Mouse (Mus musculus) MEL (cell line): ENCODE results near the gene Abca7.

ENCODE experiments used
- CTCF ChIP-seq, 3 experiments: IDR thresholded peaks in 2 of 3; conservative IDR thresholded peaks in 1 of 3; 2 replicates each; pipeline ENCODE4 v1.5.1; 2011 to 2012; ENCODE audit warnings: low read length in 3 of 3, low read depth in 2 of 3, mild to moderate bottlenecking in 2 of 3, improper control_type of control experiment in 1 of 3, inconsistent platforms in 1 of 3, mixed read lengths in 1 of 3, moderate library complexity in 1 of 3; ENCODE audit not compliant: control insufficient read depth in 1 of 3, insufficient read depth in 1 of 3, poor library complexity in 1 of 3, severe bottlenecking in 1 of 3
- HCFC1 ChIP-seq: IDR thresholded peaks from 2 replicates; pipeline ENCODE4 v1.6.1; 2012; ENCODE audit warnings: low read depth, mild to moderate bottlenecking, inconsistent platforms, low read length, improper control_type of control experiment, moderate library complexity
- MAZ ChIP-seq: IDR thresholded peaks from 2 replicates; pipeline ENCODE4 v1.6.1; 2012; ENCODE audit warnings: low read depth, mild to moderate bottlenecking, inconsistent platforms, low read length, improper control_type of control experiment
- TBP ChIP-seq: IDR thresholded peaks from 2 replicates; pipeline ENCODE4 v1.8.0; 2011; ENCODE audit warnings: low read depth, low read length, improper control_type of control experiment
- ZNF384 ChIP-seq: IDR thresholded peaks from 2 replicates; pipeline ENCODE4 v1.6.1; 2012; ENCODE audit warnings: low read depth, mild to moderate bottlenecking, inconsistent platforms, low read length, improper control_type of control experiment

GRCm38 (mm10) chr10:79996272-79997033, at the start of gene Abca7:
- no peak for TF ChIP-seq ZNF384
- no peak for TF ChIP-seq CTCF (IDR thresholded peaks at IDR 0.05 in 2 of 3, conservative IDR thresholded peaks at IDR 0.05 in 1 of 3; ENCODE audit: control insufficient read depth in 1 of 3, insufficient read depth in 1 of 3, low read depth in 2 of 3, low read length in 3 of 3, poor library complexity in 1 of 3, severe bottlenecking in 1 of 3)
- peak; percentile 75 for TF ChIP-seq TBP
- TF ChIP-seq MAZ = no peak; the same call in 1 of the 2 replicates
- TF ChIP-seq HCFC1 = peak; percentile 78
